Mouse (Mus musculus) liver, embryonic 11.5 days (tissue): ENCODE measurements around the gene Ftl1. TPM values are rescaled to one million over a fixed set of nuclear protein-coding genes. Genes with fewer than 3 reads are reported as not detected.
"Not testable (repeated sequence)": the region's sequence is repeated elsewhere in the genome, so short reads cannot be mapped to it uniquely, and the experiment has no call there.

Source experiments
- ATAC-seq: fragments of 200-750 bp; cut with Nextera tagmentation; replicated peaks from 2 replicates; pipeline ENCODE4 v1.8.0; 2017; ENCODE audit warnings: moderate number of reproducible peaks, mild to moderate bottlenecking, moderate TSS enrichment, moderate library complexity; ENCODE audit not compliant: low FRiP score
- DNase-seq: peaks from one replicate; pipeline ENCODE4 v3.0.0-alpha.2; 2017; ENCODE audit warnings: low spot score
- H3K27ac ChIP-seq: fragments of 300-500 bp; sonication (generic); 2 replicates; pipeline ENCODE4 v1.5.1; 2014; ENCODE audit warnings: mild to moderate bottlenecking, low read depth, low read length, control low read depth
- H3K27me3 ChIP-seq: fragments of 300-500 bp; sonication (generic); replicated peaks from 2 replicates; pipeline ENCODE4 v1.6.1; 2014; ENCODE audit warnings: low read length, mixed read lengths; ENCODE audit not compliant: control insufficient read depth, insufficient read depth
- H3K36me3 ChIP-seq: fragments of 300-500 bp; sonication (generic); 2 replicates; pipeline ENCODE4 v1.6.1; 2014; ENCODE audit warnings: mild to moderate bottlenecking, low read length, moderate library complexity, mixed read lengths; ENCODE audit not compliant: control insufficient read depth, insufficient read depth
- H3K4me1 ChIP-seq: fragments of 300-500 bp; sonication (generic); replicated peaks from 2 replicates; pipeline ENCODE4 v1.6.1; 2014; ENCODE audit warnings: low read length, mixed read lengths; ENCODE audit not compliant: control insufficient read depth, insufficient read depth
- H3K4me2 ChIP-seq: fragments of 300-500 bp; sonication (generic); 2 replicates; pipeline ENCODE4 v1.6.1; 2014; ENCODE audit warnings: mild to moderate bottlenecking, control low read depth, moderate library complexity
- H3K4me3 ChIP-seq: fragments of 300-500 bp; sonication (generic); 2 replicates; pipeline ENCODE4 v1.5.1; 2014; ENCODE audit warnings: low read depth, low read length, control low read depth
- H3K9ac ChIP-seq: fragments of 300-500 bp; sonication (generic); 2 replicates; pipeline ENCODE4 v1.6.1; 2014; ENCODE audit warnings: low read depth, low read length, control low read depth
- H3K9me3 ChIP-seq: fragments of 300-500 bp; sonication (generic); 2 replicates; pipeline ENCODE4 v1.6.1; 2016; ENCODE audit warnings: low read length, inconsistent platforms, mixed read lengths; ENCODE audit not compliant: control insufficient read depth
- WGBS: fragments of 180-500 bp; shearing (Covaris S2); extraction: QIAGEN DNeasy Blood & Tissue Kit; methylation state at CpG from one replicate; pipeline ENCODE4 v1.1.7; 2014; 5-methylcytosine and 5-hydroxymethylcytosine counted together
- polyA plus RNA-seq: library from polyadenylated mRNA; unstranded; fragments of >200 nt; fragmentation: Nextera tagmentation; extraction: Ambion mirVana; gene quantifications from 2 replicates; pipeline ENCODE4 v1.2.1, GENCODE M21; 2014

The Ftl1 gene
- polyA plus RNA-seq, 1 experiment from 2014 or later: 6,297 TPM

DNA sequence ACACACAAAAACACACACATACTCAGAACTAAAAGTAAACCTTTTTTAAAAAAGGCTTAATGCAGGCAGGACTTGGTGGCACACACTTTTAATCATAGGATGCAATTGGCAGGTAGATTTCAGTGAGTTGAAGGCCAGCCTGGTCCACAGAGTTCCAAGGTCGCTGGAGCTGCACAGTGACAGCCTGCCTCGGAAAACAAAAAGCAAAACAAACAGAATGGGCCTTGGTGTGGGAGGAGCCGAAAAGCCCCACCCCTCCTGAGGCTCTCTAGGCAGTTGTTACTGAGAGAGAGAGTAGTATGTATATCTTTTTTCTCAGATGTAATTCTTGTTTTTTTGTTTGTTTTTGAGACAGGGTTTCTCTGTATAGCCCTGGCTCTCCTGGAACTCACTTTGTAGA lies 31.6 kb upstream of the Ftl1 start:
- Histone ChIP-seq H3K4me1 (peaks cover 41% of the 10 kb centered on the region), H3K4me2 (peak overlapping the region; percentile 58), H3K9me3 (no peaks in the 10 kb centered on the region), H3K36me3 (peaks cover 24% of the 10 kb centered on the region), H3K9ac (0 out of 2 replicates have a peak overlapping the region, but pooled peaks have one; percentile 16), H3K4me3 (no peak overlapping the region), H3K27ac (peak overlapping the region; percentile 71), H3K27me3 (no peaks in the 10 kb centered on the region)
- WGBS: 18% methylated on average over 3 of the region's 3 CpGs
- DNase-seq (no peak), ATAC-seq (peak; percentile 59; the same call in 1 of the 2 replicates)

DNA sequence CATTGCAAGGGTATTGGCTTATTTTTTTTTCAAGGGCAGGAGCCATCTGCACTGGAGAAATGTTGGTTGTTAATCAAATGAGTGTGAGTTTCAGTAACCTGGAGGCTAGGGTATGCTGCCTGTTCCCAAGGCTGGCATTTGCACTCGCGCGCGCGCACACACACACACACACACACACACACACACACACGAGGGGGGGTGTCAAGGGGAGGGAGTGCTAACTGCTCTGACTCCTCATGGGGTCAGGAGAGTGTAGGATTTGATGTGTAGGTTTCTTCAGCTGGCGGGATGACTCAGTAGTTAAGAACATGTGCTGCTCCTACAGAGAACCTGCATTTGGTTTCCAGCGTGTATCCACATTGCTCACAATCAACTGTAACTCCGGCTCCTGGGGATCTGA lies 31.1 kb upstream of the Ftl1 start:
- H3K4me3 ChIP-seq: no peak overlapping the region
- 0 out of 2 replicates have a peak overlapping the region, but pooled peaks have one; percentile 16 for H3K9ac ChIP-seq
- WGBS: 43% methylated on average over 9 of the region's 9 CpGs
- peaks cover 24% of the 10 kb centered on the region for H3K36me3 ChIP-seq
- H3K9me3 ChIP-seq: no peaks in the 10 kb centered on the region
- H3K27me3 ChIP-seq: no peaks in the 10 kb centered on the region
- H3K4me2 ChIP-seq: peak overlapping the region; percentile 58
- H3K4me1 ChIP-seq: peaks cover 43% of the 10 kb centered on the region
- peak overlapping the region; percentile 71 for H3K27ac ChIP-seq
- peak; percentile 55 for DNase-seq
- ATAC-seq: no peak

DNA sequence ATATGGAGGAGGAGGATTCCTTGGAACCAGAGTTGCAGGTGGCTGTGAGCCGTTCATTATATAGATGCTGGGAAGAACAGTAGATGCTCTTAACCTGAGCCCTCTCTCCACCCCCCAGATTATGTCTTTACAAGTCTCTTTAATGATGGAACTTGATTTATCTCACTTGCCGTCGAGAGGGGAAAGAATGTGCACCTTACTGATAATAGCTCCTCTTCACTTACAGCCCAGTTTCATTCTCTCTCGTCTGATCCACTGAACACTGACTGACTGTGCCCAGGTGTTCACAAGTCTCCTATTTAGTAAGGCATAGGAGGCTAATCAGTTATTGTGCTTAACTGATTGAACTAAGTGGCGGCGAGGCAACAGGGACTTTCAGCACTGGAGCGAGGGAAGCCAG lies 29.9 kb upstream of the Ftl1 start:
- no peaks in the 10 kb centered on the region for H3K9me3 ChIP-seq
- H3K27ac ChIP-seq: 0 out of 2 replicates have a peak overlapping the region, but pooled peaks have one; percentile 5
- peaks cover 43% of the 10 kb centered on the region for H3K4me1 ChIP-seq
- peak; percentile 35 for ATAC-seq
- no peak overlapping the region for H3K9ac ChIP-seq
- peaks cover 16% of the 10 kb centered on the region for H3K36me3 ChIP-seq
- WGBS: 46% methylated on average over 7 of the region's 7 CpGs
- H3K27me3 ChIP-seq: no peaks in the 10 kb centered on the region
- H3K4me3 ChIP-seq: no peak overlapping the region
- peak overlapping the region; percentile 73 for H3K4me2 ChIP-seq
- DNase-seq: no peak

DNA sequence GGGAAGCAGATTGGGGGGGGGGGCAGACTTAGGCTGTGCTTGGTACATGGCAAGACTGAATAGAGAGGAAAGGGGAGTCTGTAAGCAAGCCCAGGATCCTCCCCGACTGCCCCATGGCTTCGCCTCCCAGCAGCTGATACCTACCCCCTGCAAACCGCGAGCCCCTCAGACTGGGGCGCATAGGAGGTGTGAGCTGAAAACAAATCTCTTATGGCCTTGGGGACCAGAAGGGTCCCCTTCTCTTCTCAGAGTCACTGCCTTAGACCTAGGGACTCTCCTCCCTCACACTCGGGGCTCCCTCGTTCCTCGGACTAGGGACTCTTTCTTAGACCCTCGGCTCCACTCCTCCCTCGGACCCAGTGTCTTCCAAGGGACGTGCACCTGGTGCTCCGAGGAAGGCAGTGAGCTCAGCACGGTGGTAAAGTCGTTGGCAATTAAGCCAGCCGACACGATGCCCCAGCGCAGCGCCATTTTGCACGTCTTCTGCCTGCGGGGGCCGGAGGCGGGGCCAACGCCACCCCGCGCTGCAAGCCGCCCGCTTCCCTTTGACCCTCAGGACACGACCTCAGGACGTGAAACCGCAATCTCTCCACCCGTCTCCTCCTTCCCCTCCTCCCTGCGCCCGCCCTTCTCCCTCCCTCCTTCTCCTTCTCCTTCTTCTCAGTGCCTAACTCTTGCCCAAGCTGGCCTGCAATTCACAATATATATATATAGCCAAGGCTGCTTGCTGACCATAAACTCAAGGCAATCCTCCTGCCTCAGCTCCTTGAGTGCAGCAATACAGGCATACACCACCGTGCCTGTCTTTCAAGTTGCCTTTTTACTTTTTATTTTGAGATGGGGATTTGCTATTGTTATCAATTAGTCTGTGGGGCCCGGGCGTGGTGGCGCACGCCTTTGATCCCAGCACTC lies 28.9 kb upstream of the Ftl1 start, which contains the start of gene Dhdh:
Gene Dhdh (minus strand): TSS at position 513 of the 912 bp plus-strand sequence.
- peak within 1 kb of the TSS; percentile 68 for H3K9ac ChIP-seq
- WGBS: 7% methylated on average over 38 of the region's 38 CpGs

DNA sequence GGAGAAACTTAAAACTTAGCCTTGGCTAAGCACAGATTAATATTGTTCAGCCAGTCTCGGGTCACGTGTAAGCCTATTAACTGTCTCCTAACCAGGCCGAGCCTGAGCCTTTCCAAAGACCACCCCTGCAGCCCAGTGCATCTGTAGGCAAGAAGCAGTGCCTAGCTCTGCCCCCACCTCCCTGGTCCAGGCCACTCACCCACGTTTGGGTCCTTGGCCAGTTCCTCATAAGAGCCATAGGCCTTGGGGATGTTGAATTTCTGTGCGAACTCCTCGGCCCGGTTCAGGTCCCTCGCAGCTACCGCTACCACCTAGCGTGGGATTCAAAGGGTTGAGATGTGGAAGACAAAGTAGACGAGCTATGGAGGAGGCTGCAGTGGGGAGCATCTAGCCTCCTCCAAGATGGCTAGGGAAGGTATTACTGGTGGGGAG lies 28.2 kb upstream of the Ftl1 start:
- no peak for DNase-seq
- H3K36me3 ChIP-seq: 0 out of 2 replicates have a peak, but pooled peaks cover under 1% of the 10 kb centered on the region
- peak overlapping the region; percentile 73 for H3K4me2 ChIP-seq
- peaks cover 43% of the 10 kb centered on the region for H3K4me1 ChIP-seq
- peak overlapping the region; percentile 68 for H3K9ac ChIP-seq
- no peak for ATAC-seq
- WGBS: 34% methylated on average over 11 of the region's 11 CpGs
- H3K27ac ChIP-seq: peak overlapping the region; percentile 60; the same call in 1 of the 2 replicates
- H3K27me3 ChIP-seq: no peaks in the 10 kb centered on the region
- peak overlapping the region; percentile 52 for H3K4me3 ChIP-seq
- no peaks in the 10 kb centered on the region for H3K9me3 ChIP-seq

More for the DNA sequence above, 28.9 kb upstream of the Ftl1 start, which contains the start of gene Dhdh:
- Histone ChIP-seq H3K4me3 (peak within 1 kb of the TSS; percentile 52), H3K36me3 (peaks cover 6% of the 10 kb centered on the region), H3K27ac (peak within 1 kb of the TSS; percentile 60), H3K9me3 (no peaks in the 10 kb centered on the region), H3K4me2 (peak within 1 kb of the TSS; percentile 73), H3K4me1 (peaks cover 43% of the 10 kb centered on the region), H3K27me3 (no peaks in the 10 kb centered on the region)
- DNase-seq (peak; percentile 62), ATAC-seq (peak; percentile 39; the same call in 1 of the 2 replicates)

DNA sequence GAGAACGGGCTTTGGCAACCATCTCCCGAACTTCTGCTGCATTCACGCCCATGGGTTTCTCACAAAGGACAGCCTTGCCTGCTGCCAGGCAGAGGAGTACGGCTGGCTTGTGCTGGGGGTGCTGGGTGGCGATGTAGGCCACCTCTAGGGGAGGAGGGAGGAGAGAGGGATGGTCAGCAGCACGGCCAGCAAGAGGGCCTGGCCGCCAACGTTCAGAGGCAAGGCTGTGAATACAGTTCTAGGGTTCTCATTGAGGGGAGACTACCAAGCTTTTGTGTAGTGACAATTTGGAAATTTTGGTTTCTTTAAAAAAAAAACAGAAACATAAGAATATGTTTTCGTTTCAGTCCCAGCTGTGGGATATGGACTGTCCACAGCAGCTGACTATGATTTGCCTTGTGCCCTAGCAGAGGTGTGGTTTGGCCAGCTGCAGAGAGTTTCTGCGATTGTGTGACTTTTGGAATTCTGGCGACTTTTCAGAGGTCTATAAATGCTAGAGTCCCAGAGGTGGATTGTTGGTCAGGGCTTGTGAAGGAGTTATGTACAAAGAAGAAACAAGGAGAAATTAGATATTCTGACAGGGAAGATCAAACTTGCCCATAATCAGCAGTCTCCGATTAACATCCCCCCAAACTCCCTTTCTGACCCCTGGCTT lies 27.2 kb upstream of the Ftl1 start, which contains the start of gene Gm45808:
Gene Gm45808 (minus strand): TSS at position 51 of the 655 bp plus-strand sequence.
- WGBS: 81% methylated on average over 12 of the region's 12 CpGs
- Histone ChIP-seq H3K9ac (no peak within 1 kb of the TSS), H3K4me2 (peak within 1 kb of the TSS; percentile 73), H3K36me3 (no peaks in the 10 kb centered on the region), H3K27ac (peak within 1 kb of the TSS; percentile 39), H3K27me3 (no peaks in the 10 kb centered on the region), H3K4me3 (peak within 1 kb of the TSS; percentile 15; the same call in 1 of the 2 replicates), H3K4me1 (peaks cover 44% of the 10 kb centered on the region), H3K9me3 (no peaks in the 10 kb centered on the region)
- no peak for DNase-seq
- no peak for ATAC-seq

DNA sequence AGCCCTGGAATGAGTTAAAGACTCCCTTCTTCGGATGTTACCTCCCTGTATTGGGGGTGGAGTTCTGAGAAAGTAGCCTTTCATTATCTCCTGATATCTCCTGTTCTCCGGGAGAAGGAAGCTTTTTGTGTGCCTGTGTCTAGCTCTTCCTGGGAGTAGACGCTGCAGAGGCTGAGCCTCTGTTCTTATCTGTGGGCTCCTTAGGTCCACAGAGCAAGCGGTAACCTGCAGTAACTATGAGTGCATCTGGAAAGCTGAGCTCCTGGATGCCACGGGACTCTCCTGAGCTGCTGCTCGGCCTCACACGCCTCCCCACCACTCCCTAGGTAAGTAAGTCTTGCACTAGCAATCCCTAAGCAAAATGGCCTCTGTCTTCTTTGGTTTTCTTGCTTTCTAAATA lies 26.5 kb upstream of the Ftl1 start:
- H3K9me3 ChIP-seq: no peaks in the 10 kb centered on the region
- H3K27ac ChIP-seq: peak overlapping the region; percentile 39
- H3K36me3 ChIP-seq: no peaks in the 10 kb centered on the region
- peak overlapping the region; percentile 15; the same call in 1 of the 2 replicates for H3K4me3 ChIP-seq
- peak overlapping the region; percentile 27 for H3K4me2 ChIP-seq
- 30% methylated on average over 7 of the region's 7 CpGs for WGBS
- DNase-seq: no peak
- peak; percentile 48 for ATAC-seq
- H3K9ac ChIP-seq: no peak overlapping the region
- peaks cover 40% of the 10 kb centered on the region for H3K4me1 ChIP-seq
- no peaks in the 10 kb centered on the region for H3K27me3 ChIP-seq

DNA sequence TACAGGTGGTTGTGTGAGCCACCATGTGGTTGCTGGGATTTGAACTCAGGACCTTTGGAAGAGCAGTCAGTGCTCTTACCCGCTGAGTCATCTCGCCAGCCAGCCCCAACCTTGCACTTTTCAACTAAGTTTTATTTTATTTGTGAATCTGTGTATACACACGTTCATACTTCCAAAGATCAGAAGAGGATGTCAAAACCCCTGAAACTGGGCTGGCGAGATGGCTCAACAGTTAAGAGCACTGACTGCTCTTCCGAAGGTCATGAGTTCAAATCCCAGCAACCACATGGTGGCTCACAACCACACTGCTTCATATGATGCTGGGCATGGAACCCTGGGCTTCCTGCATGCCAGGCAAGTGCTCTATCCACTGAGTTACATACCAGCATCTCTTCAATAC lies 25.3 kb upstream of the Ftl1 start:
- not testable (repeated sequence) for H3K27me3 ChIP-seq, H3K9ac ChIP-seq, H3K9me3 ChIP-seq, H3K27ac ChIP-seq, ATAC-seq, H3K4me2 ChIP-seq, H3K36me3 ChIP-seq, DNase-seq, H3K4me3 ChIP-seq
- peaks cover 33% of the 10 kb centered on the region for H3K4me1 ChIP-seq
- 89% methylated on average over 5 of the region's 5 CpGs for WGBS
